Comparison of ENCODE assay signal across 16 mouse cellular contexts in the genomic region with DNA sequence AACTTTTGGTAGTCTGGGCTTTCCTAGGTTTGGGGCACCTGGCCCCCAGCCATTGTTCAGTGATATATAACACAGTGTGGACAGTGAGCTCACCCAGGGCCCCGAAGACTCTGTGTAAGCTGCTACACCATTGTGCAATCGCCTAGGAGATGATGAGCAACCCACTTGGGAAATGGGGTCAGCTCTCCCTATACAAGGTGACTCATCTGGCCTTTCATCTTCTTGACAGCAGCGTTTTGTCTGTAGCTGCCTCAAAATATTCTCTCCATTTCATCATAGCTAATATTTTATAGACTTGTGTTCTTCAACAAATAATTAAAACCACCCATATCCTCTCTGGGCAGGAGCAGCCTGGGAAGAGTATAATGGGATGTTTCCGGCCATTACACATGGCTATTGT. TPM values are rescaled to one million over a fixed set of nuclear protein-coding genes. Genes with fewer than 3 reads are reported as not detected.
DNase-seq lines count a peak whose midpoint lies in the region; ATAC-seq and TF ChIP-seq lines count a peak whose summit lies in the region.
"Had no signal": no experiment of that assay in that cellular context is flagged by ENCODE, and none has a peak within 500 bp of the region (broad histone marks: within the 10 kb centered on the region; RNA-seq: fewer than 3 reads in every experiment).

No protein-coding gene starts in this region.

- peak; percentile 83 for ATAC-seq in neural tube, embryonic 11.5 days (ENCODE audit: insufficient read depth, low FRiP score, low TSS enrichment)
- ATAC-seq in stomach, postnatal 0 days (ENCODE audit: low FRiP score, low TSS enrichment), result peak; percentile 60; the same call in 1 of the 2 replicates
- no peak for ATAC-seq in granulocyte monocyte progenitor cell, adult 5-6 weeks (replicated peaks; ENCODE audit: poor library complexity, severe bottlenecking)
- ATAC-seq: liver, postnatal 0 days had no signal

- no peaks in the 10 kb centered on the region for H3K9me3 ChIP-seq in neural tube, embryonic 11.5 days (ENCODE audit: control insufficient read depth, low read length)
- H3K9me3 ChIP-seq in stomach, postnatal 0 days (ENCODE audit: control insufficient read depth, low read length), result no peaks in the 10 kb centered on the region
- H3K9me3 ChIP-seq: heart, embryonic 12.5 days had no signal

- H3K4me1 ChIP-seq in neural tube, embryonic 11.5 days (ENCODE audit: control insufficient read depth, insufficient read depth, low read length), result 0 out of 2 replicates have a peak, but pooled peaks cover 9% of the 10 kb centered on the region
- H3K4me1 ChIP-seq in stomach, postnatal 0 days (replicated peaks; ENCODE audit: control insufficient read depth, insufficient read depth), result no peaks in the 10 kb centered on the region
- H3K4me1 ChIP-seq: heart, embryonic 12.5 days had no signal

- peak; percentile 42 for DNase-seq in gastrocnemius, adult 18-20 months (ENCODE audit: low spot score)
- no peak for DNase-seq in gastrocnemius, adult 8-10 months (ENCODE audit: low spot score in 2 of 2)
- peak; percentile 30 for DNase-seq in neural tube, embryonic 11.5 days (ENCODE audit: low spot score)
- no peak for DNase-seq in neural tube, embryonic 10.5 days (ENCODE audit: extremely low spot score, low spot score)
- DNase-seq in embryo, embryonic 11 days, result peak; percentile 33
- DNase-seq in stomach, postnatal 0 days (ENCODE audit: low spot score), result no peak
- no peak for DNase-seq in heart, adult 18-20 months
- DNase-seq: B cell, adult 2 months; kidney, postnatal 10 days; liver, postnatal 0 days; thymus, adult 2 months had no signal

- no peak overlapping the region for H3K9ac ChIP-seq in neural tube, embryonic 11.5 days (ENCODE audit: low read length)
- no peak overlapping the region for H3K9ac ChIP-seq in stomach, postnatal 0 days (ENCODE audit: low read length)
- H3K9ac ChIP-seq: heart, embryonic 12.5 days; hindbrain, embryonic 14.5 days; liver, postnatal 0 days had no signal

- H3K4me2 ChIP-seq in neural tube, embryonic 11.5 days (ENCODE audit: low read depth), result no peak overlapping the region
- no peak overlapping the region for H3K4me2 ChIP-seq in stomach, postnatal 0 days (replicated peaks; ENCODE audit: low read depth)
- H3K4me2 ChIP-seq: heart, embryonic 12.5 days; hindbrain, embryonic 14.5 days had no signal

- no peaks in the 10 kb centered on the region for H3K36me3 ChIP-seq in neural tube, embryonic 11.5 days (ENCODE audit: control insufficient read depth, insufficient read depth, low read length)
- H3K36me3 ChIP-seq in stomach, postnatal 0 days (ENCODE audit: control insufficient read depth, insufficient read depth, low read length), result no peaks in the 10 kb centered on the region
- H3K36me3 ChIP-seq: heart, embryonic 12.5 days had no signal

- no peak overlapping the region for H3K4me3 ChIP-seq in neural tube, embryonic 11.5 days (ENCODE audit: low read depth, low read length)
- no peak overlapping the region for H3K4me3 ChIP-seq in stomach, postnatal 0 days (ENCODE audit: low read depth, low read length)
- H3K4me3 ChIP-seq: heart, embryonic 12.5 days had no signal

- TF ChIP-seq CTCF in stomach, postnatal 0 days (IDR thresholded peaks at IDR 0.05; ENCODE audit: low read depth), result no peak

- H3K27ac ChIP-seq in neural tube, embryonic 11.5 days (ENCODE audit: low read depth, low read length), result no peak overlapping the region
- no peak overlapping the region for H3K27ac ChIP-seq in stomach, postnatal 0 days (replicated peaks)
- H3K27ac ChIP-seq: hindbrain, embryonic 14.5 days had no signal

- WGBS in neural tube, embryonic 11.5 days, result 44% methylated on average over 4 of the region's 4 CpGs
- WGBS in stomach, postnatal 0 days, result 45% methylated on average over 4 of the region's 4 CpGs

- no peak for TF ChIP-seq EP300 in stomach, postnatal 0 days (optimal IDR thresholded peaks at IDR 0.05)

- no peaks in the 10 kb centered on the region for H3K27me3 ChIP-seq in neural tube, embryonic 11.5 days (ENCODE audit: control insufficient read depth, insufficient read depth, low read length)
- H3K27me3 ChIP-seq in stomach, postnatal 0 days (ENCODE audit: control insufficient read depth, insufficient read depth, low read length), result no peaks in the 10 kb centered on the region
- H3K27me3 ChIP-seq: heart, embryonic 12.5 days had no signal

RNA-seq across cellular contexts. Expression of a gene that starts 24.8 kb away (rescaled TPM):
- total RNA-seq in gastrocnemius, adult 18-20 months (2021), result 10 to 100 TPM in 1 of 2 experiments, 1 to 10 TPM in 1; 4.6 to 11.9 TPM
- 10 to 100 TPM in 2 of 4 experiments, 1 to 10 TPM in 2; 4.0 to 11.3 (median 7.7) TPM for total RNA-seq in gastrocnemius, adult 8-10 months (2022)
- 3.1 and 3.8 TPM in 2 replicates for polyA plus RNA-seq in neural tube, embryonic 11.5 days (2014; fragmentation: Nextera tagmentation; extraction: Ambion mirVana)
- polyA plus RNA-seq in stomach, postnatal 0 days (2015; fragmentation: Nextera tagmentation; extraction: Ambion mirVana), result 18.6 and 21.4 TPM in 2 replicates
- not detected in 2 replicates for total RNA-seq in granulocyte monocyte progenitor cell, adult 5-6 weeks (2014; fragmentation: Nextera tagmentation)
- total RNA-seq in granulocyte monocyte progenitor cell, adult 5-6 weeks (2017), result under 0.01 TPM in 1 of 2 replicates, not detected in the other
- total RNA-seq in heart, adult 18-20 months (2021), result 10 to 100 TPM; 11.1 to 11.2 TPM
- total RNA-seq: MEL; monocyte, adult 5-6 weeks had no signal

Comparison
In these comparisons a context has a peak if more than half of its experiments do, and no peak if none do; other contexts are left out.
1. DNase-seq: peak in gastrocnemius, adult 18-20 months (single experiment), neural tube, embryonic 11.5 days (single experiment) and embryo, embryonic 11 days (single experiment); none in gastrocnemius, adult 8-10 months (0 of 2), neural tube, embryonic 10.5 days (single experiment), stomach, postnatal 0 days (single experiment) and heart, adult 18-20 months (0 of 2).
2. RNA of a gene that starts 24.8 kb away (total RNA-seq): 4.6 to 11.9 TPM in gastrocnemius, adult 18-20 months, 11.1 to 11.2 TPM in heart, adult 18-20 months and 4.0 to 11.3 TPM in gastrocnemius, adult 8-10 months; under 0.01 TPM in granulocyte monocyte progenitor cell, adult 5-6 weeks; every median in the first group is over 4 times any median in the second.